ENCODE assay signal across 10 mouse cellular contexts in the genomic region with DNA sequence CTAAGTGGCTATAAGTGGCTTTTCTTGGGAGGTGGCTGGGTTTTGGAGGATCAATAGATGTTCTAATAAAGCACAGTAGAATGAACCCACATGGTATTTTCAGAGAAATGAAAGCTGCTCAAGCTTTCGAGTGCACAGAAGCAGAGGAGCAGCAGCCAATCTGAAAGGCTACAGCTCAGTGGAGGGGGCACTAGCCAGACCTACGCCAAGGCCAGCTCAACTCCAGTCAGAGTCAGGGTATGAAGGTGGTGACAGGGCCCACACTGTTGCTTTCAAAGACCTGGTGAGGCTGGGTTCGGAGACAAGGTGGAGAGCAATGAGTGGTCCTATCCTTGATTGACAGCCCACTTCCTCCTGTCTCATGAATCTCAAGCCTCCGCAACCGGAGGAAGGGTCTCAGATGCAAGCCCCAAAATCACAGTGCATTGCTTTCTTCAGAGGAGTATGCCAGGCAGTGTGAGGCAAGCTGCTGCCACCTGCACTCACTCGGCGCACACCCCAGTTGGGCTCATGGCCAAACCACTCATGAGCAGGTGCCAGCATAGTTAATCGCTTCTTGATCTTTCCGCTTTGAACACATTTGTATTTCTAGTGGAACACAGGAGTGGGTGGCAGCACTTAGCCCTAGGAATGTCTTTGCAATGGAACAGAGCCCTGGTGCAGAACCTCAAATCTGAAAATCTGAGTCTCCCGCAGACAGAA.
DNase-seq lines count a peak whose midpoint lies in the region; ATAC-seq and TF ChIP-seq lines count a peak whose summit lies in the region.
"Had no signal": no experiment of that assay in that cellular context is flagged by ENCODE, and none has a peak within 500 bp of the region (broad histone marks: within the 10 kb centered on the region; RNA-seq: fewer than 3 reads in every experiment).

No protein-coding gene starts in this region.

- no peaks in the 10 kb centered on the region for H3K9me3 ChIP-seq in heart, embryonic 15.5 days (replicated peaks)
- H3K9me3 ChIP-seq in stomach, embryonic 16.5 days (replicated peaks; ENCODE audit: control insufficient read depth, low read length): no peaks in the 10 kb centered on the region
- H3K9me3 ChIP-seq: embryonic facial prominence, embryonic 15.5 days; megakaryocyte, embryonic 14.5 days had no signal

- peaks cover 35% of the 10 kb centered on the region for H3K4me1 ChIP-seq in heart, embryonic 15.5 days (replicated peaks)
- peaks cover 3% of the 10 kb centered on the region for H3K4me1 ChIP-seq in lung, adult 2 months (ENCODE audit: control insufficient read depth, insufficient read depth, low read length)
- H3K4me1 ChIP-seq in stomach, embryonic 16.5 days (ENCODE audit: control insufficient read depth, insufficient read depth, low read length): no peaks in the 10 kb centered on the region
- H3K4me1 ChIP-seq: megakaryocyte, embryonic 14.5 days had no signal

- H3K4me2 ChIP-seq in heart, embryonic 15.5 days: no peak overlapping the region
- H3K4me2 ChIP-seq in stomach, embryonic 16.5 days (ENCODE audit: low read depth, low read length): no peak overlapping the region
- H3K4me2 ChIP-seq: embryonic facial prominence, embryonic 15.5 days had no signal

- TF ChIP-seq CTCF in lung, adult 2 months (IDR thresholded peaks at IDR 0.05; ENCODE audit: insufficient read depth, low read length): no peak

- 0 out of 2 replicates have a peak overlapping the region, but pooled peaks have one; percentile 35 for H3K27ac ChIP-seq in heart, embryonic 15.5 days
- H3K27ac ChIP-seq in stomach, embryonic 16.5 days (ENCODE audit: low read length): no peak overlapping the region
- H3K27ac ChIP-seq: embryonic facial prominence, embryonic 15.5 days had no signal

- ATAC-seq in heart, embryonic 15.5 days (replicated peaks; ENCODE audit: insufficient number of reproducible peaks, insufficient read depth, low FRiP score, low read depth): peak; percentile 40; the same call in 1 of the 2 replicates
- ATAC-seq in stomach, embryonic 16.5 days (ENCODE audit: insufficient read depth, low FRiP score): peak; percentile 34

- no peaks in the 10 kb centered on the region for H3K27me3 ChIP-seq in heart, embryonic 15.5 days
- H3K27me3 ChIP-seq in stomach, embryonic 16.5 days (ENCODE audit: control insufficient read depth, insufficient read depth, low read length): no peaks in the 10 kb centered on the region
- H3K27me3 ChIP-seq: embryonic facial prominence, embryonic 15.5 days had no signal

- H3K36me3 ChIP-seq in heart, embryonic 15.5 days: no peaks in the 10 kb centered on the region
- H3K36me3 ChIP-seq in stomach, embryonic 16.5 days (ENCODE audit: control insufficient read depth, insufficient read depth, low read length): no peaks in the 10 kb centered on the region
- H3K36me3 ChIP-seq: embryonic facial prominence, embryonic 15.5 days had no signal

- no peak overlapping the region for H3K4me3 ChIP-seq in heart, embryonic 15.5 days
- H3K4me3 ChIP-seq in lung, adult 2 months (replicated peaks; ENCODE audit: extremely low read depth, low read depth, low read length): no peak overlapping the region
- no peak overlapping the region for H3K4me3 ChIP-seq in stomach, embryonic 16.5 days (replicated peaks; ENCODE audit: low read length)
- H3K4me3 ChIP-seq: embryonic facial prominence, embryonic 15.5 days; megakaryocyte, embryonic 14.5 days had no signal

- no peak for TF ChIP-seq POLR2A in lung, adult 2 months (IDR thresholded peaks at IDR 0.05; ENCODE audit: borderline replicate concordance, extremely low read depth, low read depth, low read length)

- DNase-seq in heart, adult 8-10 months (ENCODE audit: low spot score): no peak
- peak; percentile 87 to 90 for DNase-seq in cerebellum, postnatal 14 days
- DNase-seq in kidney, postnatal 14 days: peak; percentile 80
- DNase-seq in lung, adult 2 months: peak; percentile 82
- DNase-seq in heart, adult 18-20 months: no peak
- no peak for DNase-seq in thymus, postnatal 36 days

- WGBS in heart, embryonic 15.5 days: 63% methylated on average over 10 of the region's 10 CpGs
- 57% methylated on average over 10 of the region's 10 CpGs for WGBS in lung, adult 2 months
- WGBS in stomach, embryonic 16.5 days: 79% methylated on average over 10 of the region's 10 CpGs

- H3K9ac ChIP-seq in heart, embryonic 15.5 days: no peak overlapping the region
- no peak overlapping the region for H3K9ac ChIP-seq in stomach, embryonic 16.5 days (ENCODE audit: low read length)
- H3K9ac ChIP-seq: embryonic facial prominence, embryonic 15.5 days had no signal

Comparison
In these comparisons a context has a peak if more than half of its experiments do, and no peak if none do; other contexts are left out.
1. DNase-seq: peak in cerebellum, postnatal 14 days (2 of 2), kidney, postnatal 14 days (single experiment) and lung, adult 2 months (single experiment); none in heart, adult 8-10 months (single experiment), heart, adult 18-20 months (0 of 2) and thymus, postnatal 36 days (0 of 2).